Mouse (Mus musculus): ENCODE results near the gene Popdc3. TPM values are rescaled to one million over a fixed set of nuclear protein-coding genes. Genes with fewer than 3 reads are reported as not detected.

Gene Popdc3
- polyA plus RNA-seq, 1 experiment, result not detected

GRCm38 (mm10) chr10:45180677-45181326, 2.9 kb downstream of the Popdc3 start:
- WGBS, result 81% methylated on average over 4 of the region's 4 CpGs
- TF ChIP-seq CTCF (IDR thresholded peaks at IDR 0.05; ENCODE audit: control insufficient read depth, insufficient read depth, low read length), result no peak
- no peak for TF ChIP-seq POLR2A (IDR thresholded peaks at IDR 0.05; ENCODE audit: borderline replicate concordance, control insufficient read depth, low read depth, low read length)

GRCm38 (mm10) chr10:45181344-45181743, 3.4 kb downstream of the Popdc3 start:
- H3K4me3 ChIP-seq (replicated peaks; ENCODE audit: control insufficient read depth, low read depth, low read length), result no peak overlapping the region
- no peak overlapping the region for H3K27ac ChIP-seq (ENCODE audit: control insufficient read depth, insufficient read depth, low read depth, low read length, poor library complexity)
- 89% methylated on average over 3 of the region's 3 CpGs for WGBS
- TF ChIP-seq POLR2A (IDR thresholded peaks at IDR 0.05; ENCODE audit: borderline replicate concordance, control insufficient read depth, low read depth, low read length) (no peak), CTCF (IDR thresholded peaks at IDR 0.05; ENCODE audit: control insufficient read depth, insufficient read depth, low read length) (no peak)
- H3K4me1 ChIP-seq (ENCODE audit: control insufficient read depth, insufficient read depth, low read length), result no peaks in the 10 kb centered on the region

More at GRCm38 (mm10) chr10:45180677-45181326, 2.9 kb downstream of the Popdc3 start:
- H3K27ac ChIP-seq (ENCODE audit: control insufficient read depth, insufficient read depth, low read depth, low read length, poor library complexity), result no peak overlapping the region
- no peaks in the 10 kb centered on the region for H3K4me1 ChIP-seq (ENCODE audit: control insufficient read depth, insufficient read depth, low read length)
- H3K4me3 ChIP-seq (replicated peaks; ENCODE audit: control insufficient read depth, low read depth, low read length), result no peak overlapping the region

- no peak overlapping the region for H3K4me3 ChIP-seq (replicated peaks; ENCODE audit: control insufficient read depth, low read depth, low read length)
- no peaks in the 10 kb centered on the region for H3K4me1 ChIP-seq (ENCODE audit: control insufficient read depth, insufficient read depth, low read length)
- 82% methylated on average over 2 of the region's 2 CpGs for WGBS
- H3K27ac ChIP-seq (ENCODE audit: control insufficient read depth, insufficient read depth, low read depth, low read length, poor library complexity), result no peak overlapping the region
- no peak for TF ChIP-seq POLR2A (IDR thresholded peaks at IDR 0.05; ENCODE audit: borderline replicate concordance, control insufficient read depth, low read depth, low read length)
- TF ChIP-seq CTCF (IDR thresholded peaks at IDR 0.05; ENCODE audit: control insufficient read depth, insufficient read depth, low read length), result no peak
These were observed 7.6 kb downstream of the Popdc3 start for GRCm38 (mm10) chr10:45185457-45185856.

DNA sequence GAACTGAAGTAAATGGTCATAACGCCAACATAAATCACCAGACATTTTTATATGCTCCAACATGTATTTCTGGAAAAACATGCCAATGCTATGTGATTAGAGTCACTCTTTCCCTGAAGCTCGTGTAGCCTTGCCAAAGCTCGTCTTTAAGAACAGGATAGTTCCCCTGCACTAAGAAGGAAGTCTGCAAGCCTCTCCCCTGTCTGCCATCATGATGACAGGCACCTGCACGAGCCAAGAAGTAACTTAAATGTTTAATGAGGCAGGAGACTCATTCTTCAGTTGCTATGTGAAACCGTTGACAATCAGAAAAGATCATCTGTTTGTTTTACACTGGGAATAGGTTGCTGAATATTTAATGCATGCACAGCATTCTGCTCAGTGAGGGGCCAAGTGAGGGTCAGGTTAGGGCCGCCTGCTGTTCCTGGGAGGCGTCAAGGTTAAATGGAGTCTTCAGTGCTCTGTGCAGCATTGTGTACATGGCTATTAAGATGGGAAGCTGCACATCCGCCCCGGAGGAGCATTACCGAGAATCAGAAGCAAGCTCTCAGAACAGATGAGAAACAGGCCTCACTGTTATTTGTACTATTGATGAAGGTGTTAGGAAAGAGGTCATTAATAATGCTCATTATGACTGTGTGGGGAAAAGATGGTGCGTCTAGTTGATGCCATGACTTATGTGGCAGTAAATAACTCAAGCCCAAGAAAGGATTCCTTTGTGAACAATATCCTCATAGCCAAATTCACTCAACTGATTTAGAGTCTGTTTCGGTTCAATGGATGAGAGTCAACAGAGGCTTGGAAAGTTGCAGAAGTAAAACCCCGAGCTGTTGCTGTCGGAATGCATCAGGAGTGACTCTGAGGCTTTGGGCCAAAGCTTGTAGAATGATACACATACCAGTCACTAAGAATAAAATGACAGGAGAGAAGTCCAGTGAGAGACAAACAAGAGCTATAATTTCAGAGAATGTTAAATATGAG, 15.7 kb downstream of the Popdc3 start:
- 79% methylated on average over 14 of the region's 14 CpGs for WGBS
- H3K4me3 ChIP-seq (replicated peaks; ENCODE audit: control insufficient read depth, low read depth, low read length), result no peak overlapping the region
- no peaks in the 10 kb centered on the region; the same call in 1 of the 2 replicates for H3K4me1 ChIP-seq (ENCODE audit: control insufficient read depth, insufficient read depth, low read length)
- no peak overlapping the region for H3K27ac ChIP-seq (ENCODE audit: control insufficient read depth, insufficient read depth, low read depth, low read length, poor library complexity)
- no peak for TF ChIP-seq POLR2A (IDR thresholded peaks at IDR 0.05; ENCODE audit: borderline replicate concordance, control insufficient read depth, low read depth, low read length)
- TF ChIP-seq CTCF (IDR thresholded peaks at IDR 0.05; ENCODE audit: control insufficient read depth, insufficient read depth, low read length), result no peak

- TF ChIP-seq CTCF (IDR thresholded peaks at IDR 0.05; ENCODE audit: control insufficient read depth, insufficient read depth, low read length) (no peak), POLR2A (IDR thresholded peaks at IDR 0.05; ENCODE audit: borderline replicate concordance, control insufficient read depth, low read depth, low read length) (no peak)
- H3K27ac ChIP-seq (ENCODE audit: control insufficient read depth, insufficient read depth, low read depth, low read length, poor library complexity), result no peak overlapping the region
- no peak overlapping the region for H3K4me3 ChIP-seq (replicated peaks; ENCODE audit: control insufficient read depth, low read depth, low read length)
- no peaks in the 10 kb centered on the region; the same call in 1 of the 2 replicates for H3K4me1 ChIP-seq (ENCODE audit: control insufficient read depth, insufficient read depth, low read length)
- 78% methylated on average over 5 of the region's 5 CpGs for whole genome bisulfite sequencing
These were observed 16.6 kb downstream of the Popdc3 start for GRCm38 (mm10) chr10:45194531-45194930.

DNA sequence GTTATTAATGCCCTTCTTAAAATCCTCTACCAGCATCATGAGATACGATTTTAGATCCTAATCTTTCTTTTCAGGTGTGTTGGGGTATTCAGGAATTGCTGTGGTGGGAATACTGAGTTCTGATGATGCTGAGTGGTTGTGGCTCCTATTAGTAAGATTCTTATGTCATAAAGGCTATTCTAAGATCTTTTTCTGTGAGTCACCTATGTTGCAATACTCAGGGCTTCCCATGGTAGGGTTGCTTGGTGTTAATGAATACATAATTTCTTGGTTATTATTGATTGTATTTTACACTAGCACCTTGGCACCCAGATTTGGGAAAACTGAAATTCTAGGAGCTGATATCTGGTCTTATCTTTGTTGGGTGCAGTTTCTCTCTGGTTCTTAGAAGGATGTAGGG, 26.7 kb downstream of the Popdc3 start:
- no peaks in the 10 kb centered on the region for H3K4me1 ChIP-seq (ENCODE audit: control insufficient read depth, insufficient read depth, low read length)
- no peak overlapping the region for H3K27ac ChIP-seq (ENCODE audit: control insufficient read depth, insufficient read depth, low read depth, low read length, poor library complexity)
- H3K4me3 ChIP-seq (replicated peaks; ENCODE audit: control insufficient read depth, low read depth, low read length), result no peak overlapping the region
- WGBS, result 53% methylated on average over 1 of the region's 1 CpGs
- TF ChIP-seq POLR2A (IDR thresholded peaks at IDR 0.05; ENCODE audit: borderline replicate concordance, control insufficient read depth, low read depth, low read length), result no peak
- TF ChIP-seq CTCF (IDR thresholded peaks at IDR 0.05; ENCODE audit: control insufficient read depth, insufficient read depth, low read length), result no peak

DNA sequence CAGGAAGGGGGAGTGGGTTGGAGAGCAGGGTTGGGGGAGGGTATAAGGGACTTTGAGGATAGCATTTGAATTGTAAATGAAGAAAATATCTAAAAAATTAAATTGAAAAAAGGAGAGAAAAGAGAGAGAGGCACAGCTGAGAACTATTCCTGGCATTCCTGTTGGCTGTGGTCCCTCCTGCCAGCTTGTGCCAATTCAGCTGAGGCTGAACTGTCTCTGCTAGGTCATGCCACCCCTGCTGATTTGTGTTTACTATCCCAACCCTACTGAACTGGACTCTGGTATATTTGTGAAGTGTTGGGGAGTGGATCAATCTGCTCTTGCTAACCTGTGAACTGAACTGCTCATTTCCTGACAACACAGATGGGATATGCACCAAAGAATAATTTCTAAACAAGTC, 32.3 kb downstream of the Popdc3 start:
- Histone ChIP-seq H3K4me1 (ENCODE audit: control insufficient read depth, insufficient read depth, low read length) (no peaks in the 10 kb centered on the region), H3K4me3 (replicated peaks; ENCODE audit: control insufficient read depth, low read depth, low read length) (no peak overlapping the region), H3K27ac (ENCODE audit: control insufficient read depth, insufficient read depth, low read depth, low read length, poor library complexity) (no peak overlapping the region)
- TF ChIP-seq CTCF (IDR thresholded peaks at IDR 0.05; ENCODE audit: control insufficient read depth, insufficient read depth, low read length), result no peak
- TF ChIP-seq POLR2A (IDR thresholded peaks at IDR 0.05; ENCODE audit: borderline replicate concordance, control insufficient read depth, low read depth, low read length), result no peak

DNA sequence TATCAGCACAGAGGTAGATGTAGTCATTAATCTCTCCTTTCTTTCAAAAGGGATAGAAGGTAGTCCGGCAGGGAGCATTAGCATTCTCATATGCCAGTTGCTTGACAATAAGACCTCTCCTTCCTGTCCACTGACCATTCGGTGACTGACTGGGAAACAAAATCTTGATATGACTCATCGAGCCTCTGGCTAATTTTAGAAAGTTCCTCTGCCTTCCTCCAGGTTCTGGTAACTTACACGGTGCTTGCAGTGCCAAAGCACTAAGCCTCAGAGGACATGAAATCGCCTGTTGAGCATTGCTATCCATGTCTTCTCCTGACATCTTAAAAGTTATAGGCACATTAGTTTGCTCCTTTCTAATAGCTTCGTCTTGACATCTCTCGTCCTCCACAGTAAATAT, 38.8 kb downstream of the Popdc3 start:
- TF ChIP-seq POLR2A (IDR thresholded peaks at IDR 0.05; ENCODE audit: borderline replicate concordance, control insufficient read depth, low read depth, low read length), result no peak
- no peak for TF ChIP-seq CTCF (IDR thresholded peaks at IDR 0.05; ENCODE audit: control insufficient read depth, insufficient read depth, low read length)
- Histone ChIP-seq H3K4me1 (ENCODE audit: control insufficient read depth, insufficient read depth, low read length) (no peaks in the 10 kb centered on the region), H3K27ac (ENCODE audit: control insufficient read depth, insufficient read depth, low read depth, low read length, poor library complexity) (no peak overlapping the region), H3K4me3 (replicated peaks; ENCODE audit: control insufficient read depth, low read depth, low read length) (no peak overlapping the region)
- 43% methylated on average over 7 of the region's 7 CpGs for WGBS

Data from bone marrow, adult 2 months (tissue).